Mouse (Mus musculus): ENCODE results near the gene Cpsf6. TPM values are rescaled to one million over a fixed set of nuclear protein-coding genes. Genes with fewer than 3 reads are reported as not detected.

Cpsf6 gene
- total RNA-seq, 2 experiments from 2014 or later, result 106 to 109 TPM

GRCm38 (mm10) chr10:117375163-117375562, 4.7 kb downstream of the Cpsf6 start:
- no peak for DNase-seq (ENCODE audit: low spot score in 2 of 2)
- intact Hi-C loops (cut with DNase I), result loop anchor here (5.0 kb wide), 3 partner anchors 62 to 302 kb away; partner anchors contain the start of gene Yeats4

- intact Hi-C loops (cut with DNase I), result loop anchor here (1.0 kb wide), 1 partner anchor 72 kb away; no protein-coding TSS in a partner anchor
- DNase-seq (ENCODE audit: low spot score in 2 of 2), result peak; percentile 21 to 45
Observed at GRCm38 (mm10) chr10:117363106-117363505, 16.7 kb downstream of the Cpsf6 start.

GRCm38 (mm10) chr10:117358891-117359290, 20.9 kb downstream of the Cpsf6 start:
- intact Hi-C loops (cut with DNase I), result no loop called here
- DNase-seq (ENCODE audit: low spot score in 2 of 2), result no peak

GRCm38 (mm10) chr10:117343000-117343399, 36.8 kb downstream of the Cpsf6 start:
- no peak for DNase-seq (ENCODE audit: low spot score in 2 of 2)
- intact Hi-C loops (cut with DNase I), result no loop called here

GRCm38 (mm10) chr10:117342406-117342805, 37.4 kb downstream of the Cpsf6 start:
- intact Hi-C loops (cut with DNase I), result no loop called here
- DNase-seq (ENCODE audit: low spot score in 2 of 2), result no peak

GRCm38 (mm10) chr10:117341029-117341428, 38.8 kb downstream of the Cpsf6 start:
- no peak for DNase-seq (ENCODE audit: low spot score in 2 of 2)
- intact Hi-C loops (cut with DNase I), result no loop called here

- intact Hi-C loops (cut with DNase I), result loop anchor here (10.0 kb wide), 1 partner anchor 96 kb away; no protein-coding TSS in a partner anchor
- no peak for DNase-seq (ENCODE audit: low spot score in 2 of 2)
Observed at GRCm38 (mm10) chr10:117339241-117339640, 40.6 kb downstream of the Cpsf6 start.

- DNase-seq (ENCODE audit: low spot score in 2 of 2), result no peak
- intact Hi-C loops (cut with DNase I), result loop anchor here (10.0 kb wide), 1 partner anchor 97 kb away; no protein-coding TSS in a partner anchor
Observed at GRCm38 (mm10) chr10:117337946-117338345, 41.9 kb downstream of the Cpsf6 start.

- no peak for DNase-seq (ENCODE audit: low spot score in 2 of 2)
- intact Hi-C loops (cut with DNase I), result loop anchor here (10.0 kb wide), 1 partner anchor 99 kb away; no protein-coding TSS in a partner anchor
Observed at GRCm38 (mm10) chr10:117335649-117336048, 44.2 kb downstream of the Cpsf6 start.

- DNase-seq (ENCODE audit: low spot score in 2 of 2), result peak in 1 of 2 experiments; percentile 16
- intact Hi-C loops (cut with DNase I), result loop anchor here (10.0 kb wide), 1 partner anchor 104 kb away; no protein-coding TSS in a partner anchor
Observed at GRCm38 (mm10) chr10:117330521-117330920, 49.3 kb downstream of the Cpsf6 start.

- no peak for DNase-seq (ENCODE audit: low spot score in 2 of 2)
- intact Hi-C loops (cut with DNase I), result no loop called here
Observed at GRCm38 (mm10) chr10:117323782-117324181, 56.0 kb downstream of the Cpsf6 start.

GRCm38 (mm10) chr10:117322630-117323029, 57.2 kb downstream of the Cpsf6 start:
- DNase-seq (ENCODE audit: low spot score in 2 of 2), result no peak
- intact Hi-C loops (cut with DNase I), result no loop called here

- intact Hi-C loops (cut with DNase I), result no loop called here
Observed at GRCm38 (mm10) chr10:117320571-117320981, 59.2 kb downstream of the Cpsf6 start.

GRCm38 (mm10) chr10:117316391-117316790, 63.4 kb downstream of the Cpsf6 start:
- intact Hi-C loops (cut with DNase I), result no loop called here
- no peak for DNase-seq (ENCODE audit: low spot score in 2 of 2)

More at GRCm38 (mm10) chr10:117320571-117320981, 59.2 kb downstream of the Cpsf6 start:
- no peak for DNase-seq (ENCODE audit: low spot score in 2 of 2)

- DNase-seq (ENCODE audit: low spot score in 2 of 2), result no peak
- intact Hi-C loops (cut with DNase I), result no loop called here
Observed at GRCm38 (mm10) chr10:117313133-117313532, 66.7 kb downstream of the Cpsf6 start.

- intact Hi-C loops (cut with DNase I), result no loop called here
- DNase-seq (ENCODE audit: low spot score in 2 of 2), result no peak
Observed at GRCm38 (mm10) chr10:117312168-117312567, 67.6 kb downstream of the Cpsf6 start.

GRCm38 (mm10) chr10:117304371-117304770, 75.4 kb downstream of the Cpsf6 start:
- no peak for DNase-seq (ENCODE audit: low spot score in 2 of 2)
- intact Hi-C loops (cut with DNase I), result no loop called here

- intact Hi-C loops (cut with DNase I), result no loop called here
Observed at GRCm38 (mm10) chr10:117301688-117302087, 78.1 kb downstream of the Cpsf6 start.

GRCm38 (mm10) chr10:117299901-117300520, 79.8 kb downstream of the Cpsf6 start:
- DNase-seq (ENCODE audit: low spot score in 2 of 2), result no peak
- intact Hi-C loops (cut with DNase I), result no loop called here

More at GRCm38 (mm10) chr10:117301688-117302087, 78.1 kb downstream of the Cpsf6 start:
- no peak for DNase-seq (ENCODE audit: low spot score in 2 of 2)

- no peak for DNase-seq (ENCODE audit: low spot score in 2 of 2)
Observed at GRCm38 (mm10) chr10:117299106-117299505, 80.7 kb downstream of the Cpsf6 start.

GRCm38 (mm10) chr10:117298336-117298735, 81.5 kb downstream of the Cpsf6 start:
- intact Hi-C loops (cut with DNase I), result no loop called here
- DNase-seq (ENCODE audit: low spot score in 2 of 2), result no peak

More at GRCm38 (mm10) chr10:117299106-117299505, 80.7 kb downstream of the Cpsf6 start:
- intact Hi-C loops (cut with DNase I), result no loop called here
